ENCODE assay signal across 8 mouse cellular contexts in the genomic region with DNA sequence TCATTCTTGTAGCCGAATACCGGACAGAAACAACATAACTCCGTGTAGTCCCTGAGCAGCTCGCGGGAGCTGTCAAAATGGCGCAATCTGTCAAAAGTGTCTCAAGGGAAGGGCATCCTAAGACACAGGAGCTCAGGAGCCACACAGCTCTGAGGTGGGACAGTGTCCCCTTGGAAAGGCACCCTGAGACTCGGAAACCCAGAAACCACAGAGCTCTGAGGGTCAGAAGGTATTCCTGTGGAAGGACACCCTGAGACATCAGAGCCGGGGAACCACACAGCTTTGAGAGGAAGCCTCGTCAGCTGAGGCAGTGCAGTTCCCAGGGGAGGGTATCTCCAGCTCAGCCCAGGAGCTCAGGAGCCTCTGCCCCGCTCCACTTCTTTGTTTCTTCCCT. TPM values are rescaled to one million over a fixed set of nuclear protein-coding genes. Genes with fewer than 3 reads are reported as not detected.
DNase-seq lines count a peak whose midpoint lies in the region; ATAC-seq and TF ChIP-seq lines count a peak whose summit lies in the region.

No protein-coding gene starts in this region.

- no peak for TF ChIP-seq CTCF in stomach, postnatal 0 days (IDR thresholded peaks at IDR 0.05; ENCODE audit: low read depth)

- in situ Hi-C loops in ES-E14 (cut with MboI; ENCODE audit: low sequenced_read_pairs in 2 of 2, unreplicated experiment in 2 of 2) = no loop called here

- WGBS in embryonic facial prominence, embryonic 15.5 days = 4% methylated on average over 10 of the region's 10 CpGs
- 3% methylated on average over 10 of the region's 10 CpGs for WGBS in hindbrain, embryonic 13.5 days
- 2% methylated on average over 10 of the region's 10 CpGs for WGBS in macrophage (ENCODE audit: missing documents)
- WGBS in stomach, postnatal 0 days = 2% methylated on average over 10 of the region's 10 CpGs

- H3K9me3 ChIP-seq in ES-E14 (ENCODE audit: control insufficient read depth, insufficient read depth, low read depth, low read length) = no peaks in the 10 kb centered on the region
- no peaks in the 10 kb centered on the region for H3K9me3 ChIP-seq in embryonic facial prominence, embryonic 15.5 days (replicated peaks)
- H3K9me3 ChIP-seq in hindbrain, embryonic 13.5 days = no peaks in the 10 kb centered on the region
- no peaks in the 10 kb centered on the region for H3K9me3 ChIP-seq in stomach, postnatal 0 days (ENCODE audit: control insufficient read depth, low read length)

- H3K27me3 ChIP-seq in embryonic facial prominence, embryonic 15.5 days = no peaks in the 10 kb centered on the region
- no peaks in the 10 kb centered on the region for H3K27me3 ChIP-seq in hindbrain, embryonic 13.5 days
- no peaks in the 10 kb centered on the region for H3K27me3 ChIP-seq in stomach, postnatal 0 days (ENCODE audit: control insufficient read depth, insufficient read depth, low read length)

- H3K36me3 ChIP-seq in ES-E14 (ENCODE audit: control insufficient read depth, insufficient read depth, low read length, poor library complexity, severe bottlenecking) (peaks cover 7% of the 10 kb centered on the region; the same call in 1 of the 2 replicates), macrophage (ENCODE audit: inconsistent target) (no peaks in the 10 kb centered on the region)
- 0 out of 2 replicates have a peak, but pooled peaks cover 4% of the 10 kb centered on the region for H3K36me3 ChIP-seq in embryonic facial prominence, embryonic 15.5 days
- no peaks in the 10 kb centered on the region for H3K36me3 ChIP-seq in hindbrain, embryonic 13.5 days
- no peaks in the 10 kb centered on the region for H3K36me3 ChIP-seq in stomach, postnatal 0 days (ENCODE audit: control insufficient read depth, insufficient read depth, low read length)

- H3K4me3 ChIP-seq in ES-E14 (ENCODE audit: insufficient read depth in 1 of 2, low read depth in 1 of 2, low read length in 2 of 2, poor library complexity in 1 of 2, severe bottlenecking in 1 of 2) = peak overlapping the region; percentile 75 to 77
- H3K4me3 ChIP-seq in embryonic facial prominence, embryonic 15.5 days (replicated peaks) = peak overlapping the region; percentile 86
- peak overlapping the region; percentile 72 for H3K4me3 ChIP-seq in hindbrain, embryonic 13.5 days
- H3K4me3 ChIP-seq in macrophage (ENCODE audit: inconsistent target) = peak overlapping the region; percentile 73
- peak overlapping the region; percentile 69 for H3K4me3 ChIP-seq in stomach, postnatal 0 days (ENCODE audit: low read depth, low read length)

- no peak overlapping the region for H3K27ac ChIP-seq in ES-E14 (ENCODE audit: insufficient read depth, low read depth, low read length, poor library complexity, severe bottlenecking)
- peak overlapping the region; percentile 89 for H3K27ac ChIP-seq in embryonic facial prominence, embryonic 15.5 days (replicated peaks)
- peak overlapping the region; percentile 97 for H3K27ac ChIP-seq in hindbrain, embryonic 13.5 days
- H3K27ac ChIP-seq in macrophage = peak overlapping the region; percentile 89
- peak overlapping the region; percentile 90 for H3K27ac ChIP-seq in stomach, postnatal 0 days (replicated peaks)

- H3K4me1 ChIP-seq in ES-E14 (ENCODE audit: control insufficient read depth in 2 of 2, insufficient read depth in 2 of 2, low read length in 2 of 2, poor library complexity in 1 of 2) = peaks cover 0 to 4% of the 10 kb centered on the region in 2 experiments; a peak in 1 of 4 replicates
- peaks cover 17% of the 10 kb centered on the region for H3K4me1 ChIP-seq in embryonic facial prominence, embryonic 15.5 days
- peaks cover 15% of the 10 kb centered on the region for H3K4me1 ChIP-seq in hindbrain, embryonic 13.5 days (replicated peaks)
- peaks cover 3% of the 10 kb centered on the region; the same call in 1 of the 2 replicates for H3K4me1 ChIP-seq in stomach, postnatal 0 days (replicated peaks; ENCODE audit: control insufficient read depth, insufficient read depth)

- no peak for TF ChIP-seq EP300 in stomach, postnatal 0 days (optimal IDR thresholded peaks at IDR 0.05)

- peak overlapping the region; percentile 68 for H3K4me2 ChIP-seq in embryonic facial prominence, embryonic 15.5 days (replicated peaks)
- H3K4me2 ChIP-seq in hindbrain, embryonic 13.5 days = peak overlapping the region; percentile 77
- peak overlapping the region; percentile 85 for H3K4me2 ChIP-seq in stomach, postnatal 0 days (replicated peaks; ENCODE audit: low read depth)

- peak overlapping the region; percentile 52; the same call in 1 of the 2 replicates for H3K9ac ChIP-seq in ES-E14 (ENCODE audit: insufficient read depth, low read depth, low read length, poor library complexity, severe bottlenecking)
- peak overlapping the region; percentile 68 for H3K9ac ChIP-seq in embryonic facial prominence, embryonic 15.5 days
- peak overlapping the region; percentile 85 for H3K9ac ChIP-seq in hindbrain, embryonic 13.5 days
- peak overlapping the region; percentile 63 for H3K9ac ChIP-seq in stomach, postnatal 0 days (ENCODE audit: low read length)

- DNase-seq in heart, adult 8-10 months (ENCODE audit: low spot score) = peak; percentile 35
- no peak for DNase-seq in heart, adult 18-20 months
- no peak for DNase-seq in ES-E14 (ENCODE audit: low read depth, low spot score)
- DNase-seq in stomach, postnatal 0 days (ENCODE audit: low spot score) = no peak
- no peak for DNase-seq in layer of hippocampus, postnatal 10 days (ENCODE audit: low spot score in 2 of 2)

- H3K79me2 ChIP-seq in macrophage (ENCODE audit: inconsistent target) = peaks cover 28% of the 10 kb centered on the region

- ATAC-seq in embryonic facial prominence, embryonic 15.5 days (ENCODE audit: insufficient number of reproducible peaks, low FRiP score, low TSS enrichment, low read depth) = peak; percentile 52
- peak; percentile 86 for ATAC-seq in hindbrain, embryonic 13.5 days (ENCODE audit: low FRiP score)
- peak; percentile 48 for ATAC-seq in stomach, postnatal 0 days (ENCODE audit: low FRiP score, low TSS enrichment)

TF ChIP-seq in ES-E14, 5 proteins besides CTCF, POLR2A, EP300 and RAD21:
- TF ChIP-seq HCFC1 (IDR thresholded peaks at IDR 0.05; ENCODE audit: borderline replicate concordance, insufficient read depth, low read length) (no peak), CHD2 (IDR thresholded peaks at IDR 0.05; ENCODE audit: low read depth, low read length) (no peak), MAFK (IDR thresholded peaks at IDR 0.05; ENCODE audit: insufficient read depth, low read depth, low read length) (no peak), ZNF384 (IDR thresholded peaks at IDR 0.05; ENCODE audit: low read depth, low read length) (no peak), ZC3H11A (IDR thresholded peaks at IDR 0.05; ENCODE audit: borderline replicate concordance, low read depth, low read length) (no peak)

RNA-seq across cellular contexts. Expression of gene Ckap2l, which starts 0.6 kb away (rescaled TPM):
- total RNA-seq in heart, adult 8-10 months (2022) = under 1 TPM; 0.19 to 0.78 (median 0.33) TPM
- under 1 TPM; 0.39 to 0.42 TPM for total RNA-seq in heart, adult 18-20 months (2021)
- 14.7 and 15.8 TPM in 2 replicates for total RNA-seq in ES-E14 (2012; rRNA removed)
- 39.8 and 51.0 TPM in 2 replicates for polyA plus RNA-seq in embryonic facial prominence, embryonic 15.5 days (2015; fragmentation: Nextera tagmentation; extraction: Ambion mirVana)
- polyA plus RNA-seq in hindbrain, embryonic 13.5 days (2015; fragmentation: Nextera tagmentation; extraction: Ambion mirVana) = 10.1 and 11.1 TPM in 2 replicates
- total RNA-seq in macrophage (2018; cell fraction: chromatin; rRNA removed) = 10 to 100 TPM in 9 of 26 experiments, 1 to 10 TPM in 13, under 1 TPM in 4; 0.71 to 28.6 (median 3.7) TPM
- 1 to 10 TPM in 17 of 26 experiments, under 1 TPM in 9; 0.62 to 7.5 (median 2.0) TPM for total RNA-seq in macrophage (2018; cell fraction: cytosol; rRNA removed)
- 10 to 100 TPM in 8 of 26 experiments, 1 to 10 TPM in 15, under 1 TPM in 3; 0.55 to 31.2 (median 2.3) TPM for total RNA-seq in macrophage (2018; cell fraction: nucleus; rRNA removed)
- 0.71 to 6.7 TPM (median 5.8 TPM) in 3 replicates for polyA plus RNA-seq in macrophage (2018)
- polyA plus RNA-seq in stomach, postnatal 0 days (2015; fragmentation: Nextera tagmentation; extraction: Ambion mirVana) = 9.0 and 9.8 TPM in 2 replicates
- total RNA-seq in layer of hippocampus, postnatal 10 days (2021) = 1 to 10 TPM; 3.3 to 4.1 TPM

RNA-seq across cellular contexts. Expression of gene Il1a, which starts 12.2 kb away (rescaled TPM):
- total RNA-seq in heart, adult 8-10 months (2022) = not detected
- total RNA-seq in heart, adult 18-20 months (2021) = not detected
- total RNA-seq in ES-E14 (2012; rRNA removed) = not detected in 2 replicates
- 0.20 TPM in 1 of 2 replicates, not detected in the other for polyA plus RNA-seq in embryonic facial prominence, embryonic 15.5 days (2015; fragmentation: Nextera tagmentation; extraction: Ambion mirVana)
- polyA plus RNA-seq in hindbrain, embryonic 13.5 days (2015; fragmentation: Nextera tagmentation; extraction: Ambion mirVana) = 0.26 and 0.43 TPM in 2 replicates
- total RNA-seq in macrophage (2018; cell fraction: chromatin; rRNA removed) = 1,000 to 10,000 TPM in 1 of 26 experiments, 100 to 1,000 TPM in 17, 10 to 100 TPM in 7, 1 to 10 TPM in 1; 6.7 to 1,046 (median 219) TPM
- total RNA-seq in macrophage (2018; cell fraction: cytosol; rRNA removed) = 1,000 to 10,000 TPM in 8 of 26 experiments, 100 to 1,000 TPM in 8, 10 to 100 TPM in 9, 1 to 10 TPM in 1; 10.0 to 3,404 (median 171) TPM
- 1,000 to 10,000 TPM in 6 of 26 experiments, 100 to 1,000 TPM in 13, 10 to 100 TPM in 6, 1 to 10 TPM in 1; 9.7 to 1,746 (median 513) TPM for total RNA-seq in macrophage (2018; cell fraction: nucleus; rRNA removed)
- polyA plus RNA-seq in macrophage (2018) = 7.1 to 35.6 TPM (median 11.4 TPM) in 3 replicates
- polyA plus RNA-seq in stomach, postnatal 0 days (2015; fragmentation: Nextera tagmentation; extraction: Ambion mirVana) = 4.6 and 5.8 TPM in 2 replicates
- total RNA-seq in layer of hippocampus, postnatal 10 days (2021) = under 1 TPM in 1 of 2 experiments, not detected in 1; 0.56 TPM
